Mouse (Mus musculus) layer of hippocampus, adult 9-10 months (tissue): ENCODE data around the gene Gm10721.
"Not testable (repeated sequence)": the region's sequence is repeated elsewhere in the genome, so short reads cannot be mapped to it uniquely, and the experiment has no call there.

Source experiments
- DNase-seq: peaks from one replicate; pipeline ENCODE4 v3.0.0; 2022; ENCODE audit warnings: low spot score

Gm10721 gene

DNA sequence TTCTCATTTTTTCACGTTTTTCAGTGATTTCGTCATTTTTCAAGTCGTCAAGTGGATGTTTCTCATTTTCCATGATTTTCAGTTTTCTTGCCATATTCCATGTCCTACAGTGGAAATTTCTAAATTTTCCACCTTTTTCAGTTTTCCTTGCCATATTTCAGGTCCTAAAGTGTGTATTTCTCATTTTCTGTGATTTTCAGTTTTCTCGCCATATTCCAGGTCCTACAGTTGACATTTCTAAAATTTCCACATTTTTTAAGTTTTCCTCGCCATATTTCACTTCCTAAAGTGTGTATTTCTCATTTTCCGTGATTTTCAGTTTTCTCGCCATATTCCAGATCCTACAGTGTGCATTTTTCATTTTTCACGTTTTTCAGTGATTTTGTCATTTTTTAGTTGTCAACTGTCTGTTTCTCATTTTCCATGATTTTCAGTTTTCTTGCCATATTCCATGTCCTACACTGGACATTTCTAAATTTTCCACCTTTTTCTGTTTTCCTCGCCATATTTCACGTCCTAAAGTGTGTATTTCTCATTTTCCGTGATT, at the start of gene Gm10721:
Gene Gm10721, plus strand, starts transcription at position 408 of the 547 bp plus-strand sequence.
- DNase-seq = not testable (repeated sequence)

DNA sequence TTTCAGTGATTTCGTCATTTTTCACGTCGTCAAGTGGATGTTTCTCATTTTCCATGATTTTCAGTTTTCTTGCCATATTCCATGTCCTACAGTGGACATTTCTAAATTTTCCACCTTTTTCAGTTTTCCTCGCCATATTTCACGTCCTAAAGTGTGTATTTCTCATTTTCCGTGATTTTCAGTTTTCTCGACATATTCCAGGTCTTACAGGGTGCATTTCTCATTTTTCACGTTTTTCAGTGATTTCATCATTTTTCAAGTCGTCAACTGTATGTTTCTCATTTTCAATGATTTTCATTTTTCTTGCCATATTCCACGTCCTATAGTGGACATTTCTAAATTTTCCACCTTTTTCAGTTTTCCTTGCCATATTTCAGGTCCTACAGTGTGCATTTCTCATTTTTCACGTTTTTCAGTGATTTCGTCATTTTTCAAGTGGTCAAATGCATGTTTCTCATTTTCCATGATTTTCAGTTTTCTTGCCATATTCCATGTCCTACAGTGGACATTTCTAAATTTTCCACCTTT, 12.4 kb upstream of the Gm10721 start, which contains the start of gene Gm10722:
Gene Gm10722, plus strand, starts transcription at position 478 of the 528 bp plus-strand sequence.
- not testable (repeated sequence) for DNase-seq

DNA sequence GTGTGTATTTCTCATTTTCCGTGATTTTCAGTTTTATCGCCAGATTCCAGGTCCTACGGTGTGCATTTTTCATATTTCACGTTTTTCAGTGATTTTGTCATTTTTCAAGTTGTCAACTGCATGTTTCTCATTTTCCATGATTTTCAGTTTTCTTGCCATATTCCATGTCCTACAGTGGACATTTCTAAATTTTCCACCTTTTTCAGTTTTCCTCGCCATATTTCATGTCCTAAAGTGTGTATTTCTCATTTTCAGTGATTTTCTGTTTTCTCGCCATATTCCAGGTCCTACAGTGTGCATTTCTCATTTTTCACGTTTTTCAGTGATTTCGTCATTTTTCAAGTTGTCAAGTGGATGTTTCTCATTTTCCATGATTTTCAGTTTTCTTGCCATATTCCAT, 11.9 kb upstream of the Gm10721 start:
- peak; percentile 20 for DNase-seq

- DNase-seq = peak; percentile 100
These were observed 10.8 kb upstream of the Gm10721 start for GRCm38 (mm10) chr9:3001948-3002659.

DNA sequence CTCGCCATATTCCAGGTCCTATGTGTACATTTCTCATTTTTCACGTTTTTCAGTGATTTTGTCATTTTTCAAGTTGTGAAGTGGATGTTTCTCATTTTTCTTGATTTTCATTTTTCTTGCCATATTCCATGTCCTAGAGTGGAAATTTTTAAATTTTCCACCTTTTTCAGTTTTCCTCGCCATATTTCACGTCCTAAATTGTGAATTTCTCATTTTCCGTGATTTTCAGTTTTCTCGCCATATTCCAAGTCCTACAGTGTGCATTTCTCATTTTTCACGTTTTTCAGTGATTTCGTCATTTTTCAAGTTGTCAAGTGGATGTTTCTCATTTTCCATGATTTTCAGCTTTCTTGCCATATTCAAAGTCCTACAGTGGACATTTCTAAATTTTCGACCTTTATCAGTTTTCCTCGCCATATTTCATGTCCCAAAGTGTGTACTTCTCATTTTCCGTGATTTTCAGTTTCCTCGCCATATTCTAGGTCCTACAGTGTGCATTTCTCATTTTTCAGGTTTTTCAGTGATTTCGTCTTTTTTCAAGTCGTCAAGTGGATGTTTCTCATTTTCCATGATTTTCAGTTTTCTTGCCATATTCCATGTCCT, 10.0 kb upstream of the Gm10721 start, which contains the start of gene Gm11168:
Gene Gm11168, plus strand, starts transcription at position 553 of the 603 bp plus-strand sequence.
- DNase-seq = not testable (repeated sequence)

GRCm38 (mm10) chr9:3006179-3006578, 6.8 kb upstream of the Gm10721 start:
- not testable (repeated sequence) for DNase-seq

DNA sequence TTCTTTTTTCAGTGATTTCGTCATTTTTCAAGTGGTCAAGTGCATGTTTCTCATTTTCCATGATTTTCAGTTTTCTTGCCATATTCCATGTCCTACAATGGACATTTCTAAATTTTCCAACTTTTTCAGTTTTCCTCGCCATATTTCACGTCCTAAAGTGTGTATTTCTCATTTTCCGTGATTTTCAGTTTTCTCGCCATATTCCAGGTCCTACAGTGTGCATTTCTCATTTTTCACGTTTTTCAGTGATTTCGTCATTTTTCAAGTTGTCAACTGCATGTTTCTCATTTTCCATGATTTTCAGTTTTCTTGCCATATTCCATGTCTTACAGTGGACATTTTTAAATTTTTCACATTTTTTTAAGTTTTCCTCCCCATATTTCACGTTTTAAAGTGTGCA, 6.3 kb upstream of the Gm10721 start:
- peak; percentile 100 for DNase-seq

DNA sequence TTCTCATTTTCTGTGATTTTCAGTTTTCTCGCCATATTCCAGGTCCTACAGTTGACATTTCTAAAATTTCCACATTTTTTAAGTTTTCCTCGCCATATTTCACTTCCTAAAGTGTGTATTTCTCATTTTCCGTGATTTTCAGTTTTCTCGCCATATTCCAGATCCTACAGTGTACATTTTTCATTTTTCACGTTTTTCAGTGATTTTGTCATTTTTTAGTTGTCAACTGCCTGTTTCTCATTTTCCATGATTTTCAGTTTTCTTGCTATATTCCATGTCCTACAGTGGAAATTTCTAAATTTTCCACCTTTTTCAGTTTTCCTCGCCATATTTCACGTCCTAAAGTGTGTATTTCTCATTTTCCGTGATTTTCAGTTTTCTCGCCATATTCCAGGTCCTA, 5.7 kb upstream of the Gm10721 start:
- DNase-seq = not testable (repeated sequence)

GRCm38 (mm10) chr9:3009331-3009730, 3.6 kb upstream of the Gm10721 start:
- DNase-seq = not testable (repeated sequence)

GRCm38 (mm10) chr9:3012054-3012621, 802 bp upstream of the Gm10721 start:
- DNase-seq = not testable (repeated sequence)

- not testable (repeated sequence) for DNase-seq
These were observed 2.4 kb downstream of the Gm10721 start, which contains the start of gene Gm10720 for GRCm38 (mm10) chr9:3015354-3015753. TSS of gene Gm10720 (plus strand) at chr9:3015654.

DNA sequence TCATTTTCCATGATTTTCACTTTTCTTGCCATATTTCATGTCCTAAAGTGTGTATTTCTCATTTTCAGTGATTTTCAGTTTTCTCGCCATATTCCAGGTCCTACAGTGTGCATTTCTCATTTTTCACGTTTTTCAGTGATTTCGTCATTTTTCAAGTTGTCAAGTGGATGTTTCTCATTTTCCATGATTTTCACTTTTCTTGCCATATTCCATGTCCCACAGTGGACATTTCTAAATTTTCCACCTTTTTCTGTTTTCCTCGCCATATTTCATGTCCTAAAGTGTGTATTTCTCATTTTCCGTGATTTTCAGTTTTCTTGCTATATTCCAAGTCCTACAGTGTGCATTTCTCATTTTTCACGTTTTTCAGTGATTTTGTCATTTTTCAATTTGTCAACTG, 3.0 kb downstream of the Gm10721 start:
- DNase-seq = not testable (repeated sequence)

- not testable (repeated sequence) for DNase-seq
These were observed 4.2 kb downstream of the Gm10721 start, which contains the start of gene Gm10719 for GRCm38 (mm10) chr9:3017108-3017507. TSS of gene Gm10719 (plus strand) at chr9:3017408.

DNA sequence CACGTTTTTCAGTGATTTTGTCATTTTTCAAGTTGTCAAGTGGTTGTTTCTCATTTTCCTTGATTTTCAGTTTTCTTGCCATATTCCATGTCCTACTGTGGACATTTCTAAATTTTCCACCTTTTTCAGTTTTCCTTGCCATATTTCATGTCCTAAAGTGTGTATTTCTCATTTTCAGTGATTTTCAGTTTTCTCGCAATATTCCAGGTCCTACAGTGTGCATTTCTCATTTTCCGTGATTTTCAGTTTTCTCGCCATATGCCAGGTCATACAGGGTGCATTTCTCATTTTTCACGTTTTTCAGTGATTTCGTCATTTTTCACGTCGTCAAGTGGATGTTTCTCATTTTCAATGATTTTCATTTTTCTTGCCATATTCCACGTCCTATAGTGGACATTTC, 6.0 kb downstream of the Gm10721 start:
- DNase-seq = not testable (repeated sequence)

GRCm38 (mm10) chr9:3019835-3020727, 7.1 kb downstream of the Gm10721 start:
- DNase-seq = peak; percentile 43

DNA sequence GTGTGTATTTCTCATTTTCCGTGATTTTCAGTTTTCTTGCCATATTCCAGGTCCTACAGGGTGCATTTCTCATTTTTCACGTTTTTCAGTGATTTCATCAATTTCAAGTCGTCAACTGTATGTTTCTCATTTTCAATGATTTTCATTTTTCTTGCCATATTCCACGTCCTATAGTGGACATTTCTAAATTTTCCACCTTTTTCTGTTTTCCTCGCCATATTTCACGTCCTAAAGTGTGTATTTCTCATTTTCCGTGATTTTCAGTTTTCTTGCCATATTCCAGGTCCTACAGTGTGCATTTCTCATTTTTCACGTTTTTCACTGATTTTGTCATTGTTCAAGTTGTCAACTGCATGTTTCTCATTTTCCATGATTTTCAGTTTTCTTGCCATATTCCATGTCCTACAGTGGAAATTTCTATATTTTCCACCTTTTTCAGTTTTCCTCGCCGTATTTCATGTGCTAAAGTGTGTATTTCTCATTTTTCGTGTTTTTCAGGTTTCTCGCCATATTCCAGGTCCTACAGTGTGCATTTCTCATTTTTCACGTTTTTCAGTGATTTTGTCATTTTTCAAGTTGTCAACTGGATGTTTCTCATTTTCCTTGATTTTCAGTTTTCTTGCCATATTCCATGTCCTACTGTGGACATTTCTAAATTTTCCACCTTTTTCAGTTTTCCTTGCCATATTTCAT, 9.5 kb downstream of the Gm10721 start:
- DNase-seq = peak; percentile 92

DNA sequence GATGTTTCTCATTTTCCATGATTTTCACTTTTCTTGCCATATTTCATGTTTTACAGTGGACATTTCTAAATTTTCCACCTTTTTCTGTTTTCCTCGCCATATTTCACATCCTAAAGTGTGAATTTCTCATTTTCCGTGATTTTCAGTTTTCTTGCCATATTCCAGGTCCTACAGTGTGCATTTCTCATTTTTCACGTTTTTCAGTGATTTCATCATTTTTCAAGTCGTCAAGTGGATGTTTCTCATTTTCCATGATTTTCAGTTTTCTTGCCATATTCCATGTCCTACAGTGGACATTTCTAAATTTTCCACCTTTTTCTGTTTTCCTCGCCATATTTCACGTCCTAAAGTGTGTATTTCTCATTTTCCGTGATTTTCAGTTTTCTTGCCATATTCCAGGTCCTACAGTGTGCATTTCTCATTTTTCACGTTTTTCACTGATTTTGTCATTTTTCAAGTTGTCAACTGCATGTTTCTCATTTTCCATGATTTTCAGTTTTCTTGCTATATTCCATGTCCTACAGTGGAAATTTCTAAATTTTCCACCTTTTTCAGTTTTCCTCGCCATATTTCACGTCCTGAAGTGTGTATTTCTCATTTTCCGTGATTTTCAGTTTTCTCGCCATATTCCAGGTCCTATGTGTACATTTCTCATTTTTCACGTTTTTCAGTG, 10.5 kb downstream of the Gm10721 start, which contains the start of gene Gm10718:
Gene Gm10718, plus strand, starts transcription at position 236 of the 673 bp plus-strand sequence.
- peak; percentile 63 for DNase-seq

- DNase-seq = peak; percentile 100
These were observed 11.2 kb downstream of the Gm10721 start for GRCm38 (mm10) chr9:3023985-3024648.

DNA sequence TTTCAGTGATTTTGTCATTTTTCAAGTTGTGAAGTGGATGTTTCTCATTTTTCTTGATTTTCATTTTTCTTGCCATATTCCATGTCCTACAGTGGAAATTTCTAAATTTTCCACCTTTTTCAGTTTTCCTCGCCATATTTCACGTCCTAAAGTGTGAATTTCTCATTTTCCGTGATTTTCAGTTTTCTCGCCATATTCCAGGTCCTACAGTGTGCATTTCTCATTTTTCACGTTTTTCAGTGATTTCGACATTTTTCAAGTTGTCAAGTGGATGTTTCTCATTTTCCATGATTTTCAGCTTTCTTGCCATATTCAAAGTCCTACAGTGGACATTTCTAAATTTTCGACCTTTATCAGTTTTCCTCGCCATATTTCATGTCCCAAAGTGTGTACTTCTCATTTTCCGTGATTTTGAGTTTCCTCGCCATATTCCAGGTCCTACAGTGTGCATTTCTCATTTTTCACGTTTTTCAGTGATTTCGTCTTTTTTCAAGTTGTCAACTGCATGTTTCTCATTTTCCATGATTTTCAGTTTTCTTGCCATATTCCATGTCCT, 12.1 kb downstream of the Gm10721 start, which contains the start of gene Gm10717:
Gene Gm10717, plus strand, starts transcription at position 506 of the 556 bp plus-strand sequence.
- DNase-seq = peak; percentile 24
